Mouse (Mus musculus) lung, embryonic 16.5 days (tissue): ENCODE results near the gene Xbp1. TPM values are rescaled to one million over a fixed set of nuclear protein-coding genes. Genes with fewer than 3 reads are reported as not detected.
A peak's percentile ranks its signal among the peaks of the same experiment; 100 is the strongest.

Source experiments
- ATAC-seq: fragments of 200-750 bp; cut with Nextera tagmentation; 2 replicates; pipeline ENCODE4 v1.8.0; 2017; ENCODE audit warnings: low read depth, mild to moderate bottlenecking, moderate library complexity
- H3K27ac ChIP-seq: fragments of 300-500 bp; sonication (generic); 2 replicates; pipeline ENCODE4 v1.5.1; 2014; ENCODE audit warnings: mild to moderate bottlenecking, control low read depth, low read length
- H3K27me3 ChIP-seq: fragments of 300-500 bp; sonication (generic); 2 replicates; pipeline ENCODE4 v1.6.1; 2014; ENCODE audit warnings: low read depth, low read length, mixed read lengths; ENCODE audit not compliant: control insufficient read depth, insufficient read depth
- H3K36me3 ChIP-seq: fragments of 300-500 bp; sonication (generic); 2 replicates; pipeline ENCODE4 v1.6.1; 2014; ENCODE audit warnings: low read length; ENCODE audit not compliant: control insufficient read depth, insufficient read depth
- H3K4me1 ChIP-seq: fragments of 300-500 bp; sonication (generic); replicated peaks from 2 replicates; pipeline ENCODE4 v1.6.1; 2014; ENCODE audit warnings: low read length, mixed read lengths; ENCODE audit not compliant: control insufficient read depth, insufficient read depth
- H3K4me2 ChIP-seq: fragments of 300-500 bp; sonication (generic); 2 replicates; pipeline ENCODE4 v1.6.1; 2014; ENCODE audit warnings: low read depth, low read length, control low read depth
- H3K4me3 ChIP-seq: fragments of 300-500 bp; sonication (generic); 2 replicates; pipeline ENCODE4 v1.5.1; 2014; ENCODE audit warnings: mild to moderate bottlenecking, low read length, control low read depth
- H3K9ac ChIP-seq: fragments of 300-500 bp; sonication (generic); 2 replicates; pipeline ENCODE4 v1.6.1; 2014; ENCODE audit warnings: low read length, control low read depth
- H3K9me3 ChIP-seq: fragments of 300-500 bp; sonication (generic); 2 replicates; pipeline ENCODE4 v1.6.1; 2016; ENCODE audit warnings: low read length; ENCODE audit not compliant: control insufficient read depth
- WGBS: fragments of 180-500 bp; shearing (Covaris S2); extraction: QIAGEN DNeasy Blood & Tissue Kit; methylation state at CpG from one replicate; pipeline ENCODE4 v1.1.7; 2014; 5-methylcytosine and 5-hydroxymethylcytosine counted together
- polyA plus RNA-seq: library from polyadenylated mRNA; unstranded; fragments of >200 nt; fragmentation: Nextera tagmentation; extraction: Ambion mirVana; gene quantifications from 2 replicates; pipeline ENCODE4 v1.2.1, GENCODE M21; 2015

The Xbp1 gene
- polyA plus RNA-seq, 1 experiment from 2014 or later, result 201 TPM

- H3K27me3 ChIP-seq, result no peaks in the 10 kb centered on the region
- peak overlapping the region; percentile 100 for H3K9ac ChIP-seq
- peak; percentile 34 for ATAC-seq
- H3K4me1 ChIP-seq, result peaks cover 19% of the 10 kb centered on the region
- WGBS, result under 1% methylated on average over 33 of the region's 34 CpGs
- H3K36me3 ChIP-seq, result peaks cover 31% of the 10 kb centered on the region
- H3K4me2 ChIP-seq, result peak overlapping the region; percentile 70
- H3K9me3 ChIP-seq, result no peaks in the 10 kb centered on the region
- H3K27ac ChIP-seq, result peak overlapping the region; percentile 93
- peak overlapping the region; percentile 92 for H3K4me3 ChIP-seq
Observed at GRCm38 (mm10) chr11:5521516-5522291, 1.2 kb downstream of the Xbp1 start.

GRCm38 (mm10) chr11:5522798-5523415 lies 2.4 kb downstream of the Xbp1 start:
- Histone ChIP-seq H3K4me3 (peak overlapping the region; percentile 92), H3K4me1 (peaks cover 17% of the 10 kb centered on the region), H3K36me3 (peaks cover 35% of the 10 kb centered on the region), H3K27me3 (no peaks in the 10 kb centered on the region), H3K9me3 (no peaks in the 10 kb centered on the region), H3K4me2 (peak overlapping the region; percentile 70), H3K27ac (no peak overlapping the region), H3K9ac (peak overlapping the region; percentile 11; the same call in 1 of the 2 replicates)
- 79% methylated on average over 11 of the region's 11 CpGs for whole genome bisulfite sequencing
- no peak for ATAC-seq

DNA sequence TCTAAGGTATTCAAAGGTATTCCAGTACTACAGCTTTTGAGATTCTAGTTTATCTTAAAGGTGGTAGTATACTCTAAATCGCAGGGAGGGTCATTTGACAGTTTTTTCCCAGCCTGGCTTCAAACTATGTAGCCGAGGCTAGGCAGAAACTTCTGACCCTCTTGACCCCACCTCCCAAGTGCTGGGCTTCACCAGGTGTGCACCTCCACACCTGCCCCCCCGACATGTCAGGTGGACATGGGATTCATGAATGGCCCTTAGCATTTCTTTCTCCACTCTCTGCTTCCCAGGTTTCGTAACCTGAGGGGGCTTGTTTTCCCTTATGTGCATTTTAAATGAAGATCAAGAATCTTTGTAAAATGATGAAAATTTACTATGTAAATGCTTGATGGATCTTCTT lies 5.0 kb downstream of the Xbp1 start:
- no peak overlapping the region for H3K9ac ChIP-seq
- no peak for ATAC-seq
- 75% methylated on average over 4 of the region's 4 CpGs for WGBS
- no peaks in the 10 kb centered on the region for H3K27me3 ChIP-seq
- H3K4me3 ChIP-seq, result no peak overlapping the region
- no peak overlapping the region for H3K27ac ChIP-seq
- H3K9me3 ChIP-seq, result no peaks in the 10 kb centered on the region
- H3K4me1 ChIP-seq, result peaks cover 14% of the 10 kb centered on the region
- peaks cover 39% of the 10 kb centered on the region for H3K36me3 ChIP-seq
- H3K4me2 ChIP-seq, result no peak overlapping the region

DNA sequence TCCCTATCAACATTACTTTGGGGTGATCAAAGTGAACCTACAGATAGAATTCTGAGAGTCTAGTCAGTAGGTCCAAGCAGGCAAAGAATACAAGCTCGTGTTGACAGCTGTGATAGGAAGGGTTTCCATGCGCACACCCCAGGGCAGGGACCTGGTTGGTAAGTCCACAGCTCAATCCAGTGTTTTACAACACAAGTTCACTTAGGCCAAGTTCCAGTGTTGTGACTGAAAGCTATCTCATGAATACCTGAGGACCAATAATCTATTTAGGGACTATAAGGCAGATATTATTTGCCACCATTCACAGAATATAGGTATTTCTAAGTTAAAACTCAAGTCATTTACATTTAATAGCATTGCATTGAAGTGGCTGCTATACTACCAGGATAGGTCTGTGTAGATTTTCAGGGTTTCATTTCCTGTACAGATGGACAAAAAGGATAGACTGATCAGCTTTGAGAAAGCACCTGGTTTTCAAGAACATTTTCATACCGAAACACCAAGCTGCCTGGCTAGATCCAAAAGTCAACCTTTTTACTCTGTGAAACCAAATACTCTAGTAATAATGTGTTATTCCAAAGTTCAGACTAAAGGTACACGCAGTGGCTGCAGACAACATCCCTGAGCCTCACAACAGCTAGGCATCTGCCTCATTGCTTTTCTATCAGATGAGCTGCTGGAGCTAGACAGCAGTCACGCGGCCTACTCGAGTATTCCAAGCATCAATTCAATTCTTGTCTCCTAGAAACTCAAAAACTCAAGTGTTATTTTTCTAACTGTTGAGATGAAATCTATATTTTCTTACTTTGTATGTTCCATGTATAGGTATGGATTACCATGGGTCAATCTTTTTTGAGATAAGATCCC lies 6.3 kb downstream of the Xbp1 start:
- WGBS, result 82% methylated on average over 7 of the region's 7 CpGs
- H3K4me2 ChIP-seq, result no peak overlapping the region

DNA sequence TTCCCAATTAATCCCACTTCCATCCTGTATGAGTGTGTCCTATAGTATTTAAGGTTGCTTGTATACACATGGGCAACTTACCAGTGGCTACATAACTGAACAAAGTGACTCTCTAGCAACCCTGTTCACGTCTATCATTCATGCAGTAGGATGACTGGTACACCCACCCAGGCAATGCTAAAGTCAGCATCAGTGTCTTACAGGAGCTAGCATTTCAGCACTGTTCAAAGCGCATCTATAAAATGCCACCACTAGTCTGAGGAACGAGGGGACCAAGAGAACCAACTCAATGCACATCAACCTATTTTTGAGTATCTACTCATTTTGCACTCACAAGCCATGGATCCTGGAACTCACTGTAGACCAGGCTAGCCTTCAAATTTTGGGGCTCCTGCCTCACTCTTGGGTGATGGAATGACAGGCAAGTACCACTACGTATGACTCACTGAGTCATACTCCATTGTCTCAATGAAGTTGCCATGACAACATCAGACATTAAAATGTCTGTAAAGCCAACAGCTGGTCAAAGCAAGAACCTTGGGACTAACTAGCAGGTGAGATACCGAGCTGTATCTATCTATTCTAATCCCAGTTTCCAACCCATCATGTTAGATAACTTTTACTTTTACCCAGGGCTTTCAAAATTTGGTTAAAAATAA lies 7.5 kb downstream of the Xbp1 start:
- Histone ChIP-seq H3K4me3 (no peak overlapping the region), H3K4me2 (no peak overlapping the region), H3K27ac (no peak overlapping the region), H3K4me1 (peaks cover 6% of the 10 kb centered on the region), H3K9ac (no peak overlapping the region), H3K27me3 (no peaks in the 10 kb centered on the region), H3K36me3 (peaks cover 58% of the 10 kb centered on the region), H3K9me3 (no peaks in the 10 kb centered on the region)
- 81% methylated on average over 5 of the region's 5 CpGs for WGBS
- ATAC-seq, result no peak

More for the DNA sequence above, 6.3 kb downstream of the Xbp1 start:
- H3K9me3 ChIP-seq, result no peaks in the 10 kb centered on the region
- no peak for ATAC-seq
- H3K9ac ChIP-seq, result no peak overlapping the region
- peaks cover 14% of the 10 kb centered on the region for H3K4me1 ChIP-seq
- H3K27ac ChIP-seq, result no peak overlapping the region
- no peak overlapping the region for H3K4me3 ChIP-seq
- peaks cover 50% of the 10 kb centered on the region for H3K36me3 ChIP-seq
- H3K27me3 ChIP-seq, result no peaks in the 10 kb centered on the region

DNA sequence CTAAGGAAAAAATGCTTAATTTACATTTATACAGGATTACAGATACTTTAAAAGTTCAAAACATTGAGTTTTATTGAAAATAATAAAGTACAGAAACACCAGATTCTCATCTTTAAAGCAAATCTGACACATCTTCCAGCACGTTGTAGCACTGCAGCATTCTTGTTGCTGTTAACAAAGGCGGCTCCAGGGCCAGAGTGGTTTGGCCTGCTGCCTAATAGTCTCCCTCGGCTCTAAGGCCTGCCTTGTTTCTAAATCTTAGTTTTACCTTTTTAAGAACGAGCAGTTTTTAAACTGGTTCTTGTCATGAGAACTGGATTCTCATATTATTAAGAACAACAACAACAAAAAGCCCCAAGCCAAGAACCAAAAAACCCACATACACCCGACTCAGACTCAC lies 8.4 kb downstream of the Xbp1 start:
- H3K9ac ChIP-seq, result no peak overlapping the region
- WGBS, result 42% methylated on average over 5 of the region's 5 CpGs
- H3K4me1 ChIP-seq, result no peaks in the 10 kb centered on the region
- H3K4me2 ChIP-seq, result no peak overlapping the region
- H3K9me3 ChIP-seq, result no peaks in the 10 kb centered on the region
- no peak for ATAC-seq
- no peaks in the 10 kb centered on the region for H3K27me3 ChIP-seq
- no peak overlapping the region for H3K4me3 ChIP-seq
- H3K27ac ChIP-seq, result no peak overlapping the region
- H3K36me3 ChIP-seq, result peaks cover 57% of the 10 kb centered on the region

- Histone ChIP-seq H3K4me2 (no peak overlapping the region), H3K36me3 (peaks cover 55% of the 10 kb centered on the region), H3K9me3 (no peaks in the 10 kb centered on the region), H3K9ac (no peak overlapping the region), H3K27ac (no peak overlapping the region), H3K27me3 (no peaks in the 10 kb centered on the region), H3K4me3 (no peak overlapping the region), H3K4me1 (no peaks in the 10 kb centered on the region)
- WGBS, result 59% methylated on average over 5 of the region's 5 CpGs
- ATAC-seq, result no peak
Observed at GRCm38 (mm10) chr11:5530172-5530571, 9.7 kb downstream of the Xbp1 start.

- no peak for ATAC-seq
- no peaks in the 10 kb centered on the region for H3K9me3 ChIP-seq
- H3K4me3 ChIP-seq, result no peak overlapping the region
- H3K27me3 ChIP-seq, result no peaks in the 10 kb centered on the region
- no peak overlapping the region for H3K9ac ChIP-seq
- 65% methylated on average over 6 of the region's 6 CpGs for WGBS
- peaks cover 55% of the 10 kb centered on the region for H3K36me3 ChIP-seq
- no peak overlapping the region for H3K27ac ChIP-seq
- no peak overlapping the region for H3K4me2 ChIP-seq
- no peaks in the 10 kb centered on the region for H3K4me1 ChIP-seq
Observed at GRCm38 (mm10) chr11:5530717-5531116, 10.3 kb downstream of the Xbp1 start.
